Mouse (Mus musculus) small intestine, adult 2 months (tissue): ENCODE data around the gene Ppox. TPM values are rescaled to one million over a fixed set of nuclear protein-coding genes. Genes with fewer than 3 reads are reported as not detected.
A peak's percentile ranks its signal among the peaks of the same experiment; 100 is the strongest.

ENCODE experiments used
- H3K27ac ChIP-seq: fragments of 200-500 bp; 2 replicates; pipeline ENCODE4 v1.5.1; 2012; ENCODE audit warnings: low read depth, low read length, control low read depth, inconsistent platforms; ENCODE audit not compliant: insufficient read depth
- H3K27me3 ChIP-seq: fragments of 200-500 bp; 2 replicates; pipeline ENCODE4 v1.6.1; 2012; ENCODE audit warnings: mild to moderate bottlenecking, moderate library complexity, low read length, inconsistent platforms; ENCODE audit not compliant: control insufficient read depth, insufficient read depth
- H3K36me3 ChIP-seq: fragments of 200-500 bp; 2 replicates; pipeline ENCODE4 v1.6.1; 2012; ENCODE audit warnings: mild to moderate bottlenecking, low read length, control low read depth, inconsistent platforms; ENCODE audit not compliant: control insufficient read depth, insufficient read depth
- H3K4me1 ChIP-seq: fragments of 200-500 bp; 2 replicates; pipeline ENCODE4 v1.6.1; 2012; ENCODE audit warnings: low read length, inconsistent platforms, mixed read lengths; ENCODE audit not compliant: control insufficient read depth, insufficient read depth, insufficient read length
- H3K4me3 ChIP-seq: fragments of 200-500 bp; 2 replicates; pipeline ENCODE4 v1.5.1; 2012; ENCODE audit warnings: low read depth, mild to moderate bottlenecking, control low read depth, inconsistent platforms, low read length, moderate library complexity
- CTCF ChIP-seq: fragments of 200-500 bp; IDR thresholded peaks from 2 replicates; pipeline ENCODE4 v1.5.1; 2012; ENCODE audit warnings: low read depth, mild to moderate bottlenecking, control low read depth, inconsistent platforms, low read length, moderate library complexity, mixed read lengths; ENCODE audit not compliant: insufficient replicate concordance, insufficient read length; ENCODE audit errors: extremely low read depth
- POLR2A ChIP-seq: fragments of 200-500 bp; IDR thresholded peaks from 2 replicates; pipeline ENCODE4 v1.6.1; 2012; ENCODE audit warnings: low read depth, mild to moderate bottlenecking, control low read depth, inconsistent platforms, low read length, moderate library complexity
- WGBS: fragments of 180-500 bp; shearing (Covaris S2); methylation state at CpG from one replicate; pipeline ENCODE4 v1.1.7; 2018; 5-methylcytosine and 5-hydroxymethylcytosine counted together
- polyA plus RNA-seq: library from polyadenylated mRNA; depleted of rRNA; stranded (reverse); fragments of >200 nt; gene quantifications from 2 replicates; pipeline ENCODE4 v1.2.3, GENCODE M21; 2012

Ppox gene
- polyA plus RNA-seq, 1 experiment = 23.4 TPM

DNA sequence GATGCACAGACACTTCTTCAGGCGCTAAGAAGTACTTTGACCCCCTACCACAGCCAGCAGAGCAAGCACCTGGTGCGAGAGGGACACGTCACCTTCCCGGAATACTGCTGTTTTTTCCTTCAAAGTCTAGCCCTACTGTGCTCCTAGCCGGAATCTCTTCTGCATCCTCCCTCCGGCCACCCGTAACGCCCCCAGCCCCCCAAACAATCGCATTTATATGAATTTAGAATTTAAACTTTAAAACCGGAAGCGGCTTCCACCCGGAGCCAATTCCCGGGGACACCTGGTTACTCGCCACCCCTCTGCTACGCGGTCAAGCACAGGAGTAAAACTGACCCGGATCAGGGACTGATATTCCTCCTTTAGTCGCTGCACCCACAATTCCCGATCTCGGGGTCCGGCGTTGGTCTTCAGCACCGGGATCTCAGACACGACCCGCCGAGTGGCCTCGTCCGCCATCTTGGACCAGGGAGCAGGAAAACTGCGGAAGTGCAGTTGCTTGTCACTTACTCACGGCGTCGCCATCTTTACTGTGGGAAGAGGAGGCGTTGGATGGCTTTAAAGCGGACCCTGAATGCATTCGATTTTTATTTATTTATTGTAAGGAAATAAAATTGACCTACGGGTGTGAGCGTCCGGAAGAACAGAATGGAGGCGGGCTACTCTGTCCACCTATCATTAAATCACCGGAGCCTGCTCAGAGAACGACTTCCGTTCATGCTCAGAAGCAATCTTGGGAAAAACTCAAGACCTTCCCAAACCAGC lies 13.5 kb upstream of the Ppox start, which contains the start of gene Ufc1:
Gene Ufc1, minus strand, starts transcription at position 727 of the 765 bp plus-strand sequence.
- Histone ChIP-seq H3K27me3 (no peaks in the 10 kb centered on the region), H3K36me3 (peaks cover 5% of the 10 kb centered on the region), H3K27ac (peak within 1 kb of the TSS; percentile 94), H3K4me1 (peaks cover 8% of the 10 kb centered on the region; the same call in 1 of the 2 replicates), H3K4me3 (peak within 1 kb of the TSS; percentile 76)
- no peak for TF ChIP-seq CTCF
- TF ChIP-seq POLR2A = peak; percentile 57
- under 1% methylated on average over 42 of the region's 42 CpGs for WGBS

GRCm38 (mm10) chr1:171293906-171294297 lies 12.9 kb upstream of the Ppox start:
- Histone ChIP-seq H3K27me3 (no peaks in the 10 kb centered on the region), H3K36me3 (peaks cover 7% of the 10 kb centered on the region), H3K27ac (peak overlapping the region; percentile 94), H3K4me1 (peaks cover 8% of the 10 kb centered on the region; the same call in 1 of the 2 replicates), H3K4me3 (peak overlapping the region; percentile 76)
- WGBS = 16% methylated on average over 5 of the region's 5 CpGs
- no peak for TF ChIP-seq CTCF
- TF ChIP-seq POLR2A = no peak

GRCm38 (mm10) chr1:171293351-171293750 lies 12.4 kb upstream of the Ppox start:
- no peaks in the 10 kb centered on the region for H3K27me3 ChIP-seq
- H3K36me3 ChIP-seq = peaks cover 10% of the 10 kb centered on the region
- TF ChIP-seq CTCF (no peak), POLR2A (no peak)
- peaks cover 8% of the 10 kb centered on the region; the same call in 1 of the 2 replicates for H3K4me1 ChIP-seq
- WGBS = 46% methylated on average over 3 of the region's 3 CpGs
- H3K27ac ChIP-seq = no peak overlapping the region
- no peak overlapping the region for H3K4me3 ChIP-seq

GRCm38 (mm10) chr1:171288328-171288727 lies 7.3 kb upstream of the Ppox start:
- H3K4me1 ChIP-seq = peaks cover 9% of the 10 kb centered on the region
- 69% methylated on average over 4 of the region's 4 CpGs for WGBS
- TF ChIP-seq POLR2A = no peak
- TF ChIP-seq CTCF = no peak
- H3K36me3 ChIP-seq = peaks cover 18% of the 10 kb centered on the region
- no peak overlapping the region for H3K4me3 ChIP-seq
- no peak overlapping the region for H3K27ac ChIP-seq
- no peaks in the 10 kb centered on the region for H3K27me3 ChIP-seq

DNA sequence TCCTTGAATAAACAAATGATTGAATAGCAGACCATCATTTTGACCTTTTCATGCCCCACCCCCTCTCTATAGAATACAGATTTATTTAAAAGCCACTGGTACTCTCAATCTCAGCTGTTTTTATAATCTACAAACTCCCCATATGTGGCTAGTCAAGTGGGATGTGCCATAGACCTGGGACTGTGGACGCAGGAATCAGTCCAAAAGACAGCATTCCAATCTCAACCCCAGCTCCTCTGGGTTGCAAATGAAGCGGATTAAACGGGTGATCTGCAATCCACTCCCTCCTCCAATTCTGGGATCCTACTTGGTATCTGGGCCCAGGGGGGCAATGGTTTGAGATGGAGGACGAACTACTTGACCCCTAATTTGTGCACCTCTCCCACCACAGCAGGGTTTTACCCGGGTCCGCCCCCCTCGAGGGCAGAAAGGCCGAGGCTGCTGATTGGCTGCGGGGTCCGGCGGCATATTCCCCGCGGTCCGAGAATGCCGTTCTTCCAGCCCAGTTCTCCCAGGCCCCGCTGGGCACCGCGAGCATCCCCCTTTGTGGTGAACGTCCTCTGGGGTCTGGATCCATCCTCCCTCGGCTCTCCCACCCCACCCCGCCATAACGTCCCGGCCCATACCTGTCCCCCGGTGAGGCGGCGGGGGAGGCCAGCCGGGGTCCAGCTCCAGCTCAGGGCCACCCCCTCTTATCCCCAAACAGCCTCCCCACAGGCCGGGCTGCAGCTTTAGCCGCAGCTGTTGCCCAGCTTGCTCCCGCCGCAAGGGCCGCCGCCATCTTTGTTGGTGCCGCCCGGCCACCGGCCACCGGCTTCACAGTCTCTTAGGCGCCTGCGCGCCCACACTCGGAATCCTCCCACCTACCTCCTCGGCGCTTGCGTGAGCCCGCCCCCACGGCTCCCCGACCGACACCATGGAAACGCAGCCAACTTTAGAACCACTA lies 6.4 kb upstream of the Ppox start, which contains the start of gene Usp21:
Gene Usp21, minus strand, starts transcription at position 856 of the 946 bp plus-strand sequence.
- Histone ChIP-seq H3K27me3 (no peaks in the 10 kb centered on the region), H3K36me3 (peaks cover 21% of the 10 kb centered on the region)
- under 1% methylated on average over 49 of the region's 49 CpGs for WGBS

DNA sequence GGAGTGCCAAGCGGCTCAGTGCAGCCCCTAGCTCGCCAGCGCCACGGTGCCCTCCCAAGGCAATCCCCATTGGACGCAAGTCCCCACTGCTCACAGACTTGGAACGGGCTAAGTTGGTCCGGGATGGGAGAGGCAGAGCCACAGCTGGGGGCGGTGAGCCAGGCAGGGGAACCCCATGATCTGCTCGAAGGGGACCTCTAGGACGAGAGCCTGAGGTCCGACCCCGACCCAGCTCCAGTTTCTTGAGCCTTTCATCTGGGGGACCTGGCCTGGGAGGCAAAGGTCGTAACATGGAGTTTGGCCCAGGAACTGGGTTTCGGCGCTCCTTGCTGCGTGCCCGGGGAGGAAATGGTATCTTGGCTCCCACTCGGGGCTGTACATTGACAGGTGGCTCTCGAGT lies 5.5 kb upstream of the Ppox start:
- H3K27me3 ChIP-seq = no peaks in the 10 kb centered on the region
- no peak overlapping the region for H3K4me3 ChIP-seq
- no peak overlapping the region for H3K27ac ChIP-seq
- H3K36me3 ChIP-seq = peaks cover 21% of the 10 kb centered on the region
- H3K4me1 ChIP-seq = peaks cover 5% of the 10 kb centered on the region
- WGBS = 88% methylated on average over 19 of the region's 19 CpGs
- no peak for TF ChIP-seq CTCF
- no peak for TF ChIP-seq POLR2A

More for the DNA sequence above, 6.4 kb upstream of the Ppox start, which contains the start of gene Usp21:
- Histone ChIP-seq H3K4me3 (peak within 1 kb of the TSS; percentile 94), H3K4me1 (peaks cover 8% of the 10 kb centered on the region), H3K27ac (peak within 1 kb of the TSS; percentile 43; the same call in 1 of the 2 replicates)
- no peak for TF ChIP-seq CTCF
- peak; percentile 75 for TF ChIP-seq POLR2A
